Mouse (Mus musculus) C2C12 (cell line): Measurements from ENCODE around the gene Sec24b. TPM values are rescaled to one million over a fixed set of nuclear protein-coding genes. Genes with fewer than 3 reads are reported as not detected.

Source experiments
- H3K27me3 ChIP-seq: one replicate; pipeline ENCODE4 v1.6.1; 2011; ENCODE audit not compliant: control insufficient read depth, insufficient read depth, insufficient read length
- H3K36me3 ChIP-seq: one replicate; pipeline ENCODE4 v1.6.1; 2011; ENCODE audit not compliant: control insufficient read depth, insufficient read depth
- H3K4me3 ChIP-seq: one replicate; pipeline ENCODE4 v1.5.1; 2011; ENCODE audit warnings: mild to moderate bottlenecking, control low read depth; ENCODE audit not compliant: poor library complexity, insufficient read depth, severe bottlenecking
- H3K79me2 ChIP-seq: one replicate; pipeline ENCODE4 v1.6.1; 2011; ENCODE audit not compliant: control insufficient read depth, insufficient read depth
- H3K79me3 ChIP-seq: one replicate; pipeline ENCODE4 v1.6.1; 2011; ENCODE audit warnings: low read depth, control low read depth
- H3ac ChIP-seq: one replicate; pipeline ENCODE3; 2011; ENCODE audit warnings: low read depth; ENCODE audit not compliant: control insufficient read depth, insufficient read length
- CEBPB ChIP-seq: IDR thresholded peaks from one replicate; pipeline ENCODE4 v1.6.1; 2011; ENCODE audit warnings: low read depth, mild to moderate bottlenecking, control low read depth, moderate library complexity
- CTCF ChIP-seq: IDR thresholded peaks from one replicate; pipeline ENCODE4 v1.5.1; 2011; ENCODE audit not compliant: control insufficient read depth, insufficient read depth, insufficient read length
- FOSL1 ChIP-seq: IDR thresholded peaks from one replicate; pipeline ENCODE4 v1.8.0; 2011; ENCODE audit warnings: mild to moderate bottlenecking, low read length; ENCODE audit not compliant: poor library complexity, insufficient read depth, severe bottlenecking
- MAX ChIP-seq: IDR thresholded peaks from one replicate; pipeline ENCODE4 v1.6.1; 2011; ENCODE audit warnings: mild to moderate bottlenecking, control low read depth
- MYOD1 ChIP-seq: IDR thresholded peaks from one replicate; pipeline ENCODE4 v1.6.1; 2011; ENCODE audit warnings: low read depth; ENCODE audit not compliant: control insufficient read depth, insufficient read length
- MYOG ChIP-seq: IDR thresholded peaks from one replicate; pipeline ENCODE4 v1.6.1; 2011; ENCODE audit not compliant: control insufficient read depth, insufficient read length; ENCODE audit errors: extremely low read depth
- USF1 ChIP-seq: IDR thresholded peaks from one replicate; pipeline ENCODE4 v1.6.1; 2011; ENCODE audit warnings: low read depth, mild to moderate bottlenecking, control low read depth, moderate library complexity
- polyA plus RNA-seq: library from polyadenylated mRNA; unstranded; fragments of >200 nt; fragmentation: generic; extraction: Trizol; gene quantifications from one replicate; pipeline ENCODE4 v1.2.1, GENCODE M21; 2012; ENCODE audit warnings: missing spikeins

Gene Sec24b
- polyA plus RNA-seq, 1 experiment = 30.2 TPM

- no peaks in the 10 kb centered on the region for H3K79me2 ChIP-seq
- no peak overlapping the region for H3K4me3 ChIP-seq
- no peaks in the 10 kb centered on the region for H3K79me3 ChIP-seq
- H3ac ChIP-seq = no peak overlapping the region
- TF ChIP-seq MYOD1 (no peak), FOSL1 (no peak), USF1 (no peak), CTCF (no peak), CEBPB (no peak), MYOG (no peak), MAX (no peak)
- H3K36me3 ChIP-seq = no peaks in the 10 kb centered on the region
- no peaks in the 10 kb centered on the region for H3K27me3 ChIP-seq
Observed at GRCm38 (mm10) chr3:129939058-129939457, 122.3 kb downstream of the Sec24b start.

GRCm38 (mm10) chr3:129937848-129938247 is 123.5 kb downstream of the Sec24b start:
- no peaks in the 10 kb centered on the region for H3K79me2 ChIP-seq
- H3K4me3 ChIP-seq = no peak overlapping the region
- TF ChIP-seq CEBPB (no peak), CTCF (no peak), FOSL1 (no peak)
- H3ac ChIP-seq = no peak overlapping the region
- H3K36me3 ChIP-seq = no peaks in the 10 kb centered on the region
- H3K79me3 ChIP-seq = no peaks in the 10 kb centered on the region
- no peaks in the 10 kb centered on the region for H3K27me3 ChIP-seq

GRCm38 (mm10) chr3:129936561-129936960 is 124.8 kb downstream of the Sec24b start:
- Histone ChIP-seq H3ac (no peak overlapping the region), H3K4me3 (no peak overlapping the region), H3K79me3 (no peaks in the 10 kb centered on the region), H3K27me3 (no peaks in the 10 kb centered on the region), H3K79me2 (no peaks in the 10 kb centered on the region), H3K36me3 (no peaks in the 10 kb centered on the region)
- TF ChIP-seq CEBPB = peak; percentile 25
- TF ChIP-seq MYOD1 = no peak

Other genes starting within 250 kb of the Sec24b start
- gene Rrh, start 239.0 kb downstream of the Sec24b start, polyA plus RNA-seq = 0.04 TPM
- gene Gar1, start 230.2 kb downstream of the Sec24b start, polyA plus RNA-seq = 222 TPM
- gene Cfi, start 225.7 kb downstream of the Sec24b start, polyA plus RNA-seq = not detected
- 20.3 TPM for gene Pla2g12a, start 182.9 kb downstream of the Sec24b start, polyA plus RNA-seq
- gene Casp6, start 160.1 kb downstream of the Sec24b start, polyA plus RNA-seq = 16.7 TPM
- 11.0 TPM for gene Mcub, start 91.3 kb downstream of the Sec24b start, polyA plus RNA-seq
- 0.05 TPM for gene Col25a1, start 69.9 kb upstream of the Sec24b start, polyA plus RNA-seq